Mouse (Mus musculus) left cerebral cortex, postnatal 4 days (tissue): Measurements from ENCODE around the gene Olfm4. TPM values are rescaled to one million over a fixed set of nuclear protein-coding genes. Genes with fewer than 3 reads are reported as not detected.

Source experiments
- DNase-seq: peaks from one replicate; pipeline ENCODE4 v3.0.0-alpha.2; 2022
- intact Hi-C: fragments of 180-260 bp; cut with DNase I; formaldehyde crosslinking; loops from one replicate; pipeline ENCODE4 v1.15.1; 2025
- total RNA-seq, 2 experiments: library from RNA; stranded (reverse); gene quantifications; 2 replicates each; pipeline ENCODE4 v1.2.3; 2021

The Olfm4 gene
- total RNA-seq, 2 experiments from 2014 or later = 1.6 to 3.3 TPM

DNA sequence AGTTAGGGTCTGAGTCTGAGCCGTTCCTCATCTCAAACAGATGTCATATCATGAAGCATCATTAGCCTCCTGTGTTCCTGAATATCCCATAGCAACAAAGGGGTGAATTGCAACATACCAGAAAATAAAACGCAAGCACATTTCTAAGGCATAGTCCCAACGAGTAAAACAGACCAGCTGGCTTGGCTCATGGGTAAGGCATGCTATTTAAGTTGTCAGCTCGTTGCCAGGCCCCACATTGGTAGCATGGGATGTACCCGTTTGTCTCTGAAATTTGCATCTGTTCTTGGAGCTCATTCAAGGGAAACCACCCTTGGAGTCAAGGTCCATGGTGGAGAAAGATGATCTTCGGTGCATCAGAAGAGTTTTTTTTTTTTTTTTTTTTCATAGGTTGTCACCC lies 42.2 kb downstream of the Olfm4 start:
- peak; percentile 27 for DNase-seq
- intact Hi-C loops = no loop called here

DNA sequence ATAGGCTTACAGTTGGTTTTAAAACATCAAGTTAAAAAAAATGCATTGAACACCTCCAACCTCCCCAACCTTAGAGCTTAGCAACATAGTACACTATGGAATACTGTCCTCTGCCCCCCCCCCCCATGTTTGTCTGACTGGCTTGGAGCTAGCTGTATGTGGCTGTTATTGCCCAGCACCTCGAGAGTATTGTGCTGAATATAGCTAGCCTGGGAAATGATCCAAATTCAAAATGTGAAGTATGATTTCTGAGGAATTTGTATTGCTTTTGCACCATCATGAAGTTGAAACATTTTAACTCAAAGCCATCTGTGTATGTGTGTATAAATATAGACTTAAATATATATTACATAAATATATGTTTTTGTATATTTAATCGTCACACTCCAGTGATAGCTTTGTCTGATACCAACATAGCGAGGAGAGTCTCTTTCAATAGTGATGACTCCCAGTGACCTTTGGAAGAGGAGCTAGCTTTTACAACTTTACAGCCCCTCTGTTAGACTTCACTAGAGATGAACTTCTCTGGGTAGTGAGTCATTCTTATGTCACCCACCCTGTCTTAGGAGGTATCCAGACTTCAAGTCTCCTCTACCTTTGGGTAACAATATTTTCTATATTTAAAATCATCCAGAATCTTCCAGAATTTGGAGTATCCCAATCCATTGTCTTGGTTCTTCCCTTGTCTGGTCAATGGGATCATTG lies 45.6 kb downstream of the Olfm4 start:
- DNase-seq = no peak
- intact Hi-C loops = no loop called here

DNA sequence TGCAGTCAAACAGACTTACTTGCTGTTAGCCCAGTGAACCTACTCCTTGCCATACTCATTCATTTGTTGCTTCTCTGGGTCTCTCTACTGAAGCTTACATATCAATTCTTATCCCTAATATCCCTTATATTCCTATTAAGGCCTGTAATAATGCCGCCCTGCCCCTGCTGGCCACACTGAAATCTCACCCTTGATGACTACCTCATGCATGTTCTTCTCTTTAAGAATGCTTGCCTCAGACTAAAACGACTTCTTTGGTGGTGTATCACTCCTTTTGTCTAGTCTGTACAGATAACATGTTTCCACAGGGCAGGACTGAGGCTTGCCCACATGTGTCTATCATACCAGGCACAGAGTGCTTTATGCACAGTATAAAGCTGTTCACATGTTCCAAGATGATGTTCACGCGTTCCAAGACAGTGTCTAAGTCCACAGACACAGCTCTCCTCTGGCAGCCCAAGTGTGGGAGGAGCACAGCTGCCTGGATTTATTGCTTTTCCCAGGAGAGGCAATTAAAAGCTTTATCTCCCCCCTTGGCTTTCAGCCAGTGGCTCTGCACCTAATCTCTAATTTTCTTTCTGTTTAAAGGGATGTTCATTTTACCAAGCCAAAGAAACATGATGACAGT lies 55.9 kb downstream of the Olfm4 start:
- intact Hi-C loops = no loop called here
- no peak for DNase-seq

DNA sequence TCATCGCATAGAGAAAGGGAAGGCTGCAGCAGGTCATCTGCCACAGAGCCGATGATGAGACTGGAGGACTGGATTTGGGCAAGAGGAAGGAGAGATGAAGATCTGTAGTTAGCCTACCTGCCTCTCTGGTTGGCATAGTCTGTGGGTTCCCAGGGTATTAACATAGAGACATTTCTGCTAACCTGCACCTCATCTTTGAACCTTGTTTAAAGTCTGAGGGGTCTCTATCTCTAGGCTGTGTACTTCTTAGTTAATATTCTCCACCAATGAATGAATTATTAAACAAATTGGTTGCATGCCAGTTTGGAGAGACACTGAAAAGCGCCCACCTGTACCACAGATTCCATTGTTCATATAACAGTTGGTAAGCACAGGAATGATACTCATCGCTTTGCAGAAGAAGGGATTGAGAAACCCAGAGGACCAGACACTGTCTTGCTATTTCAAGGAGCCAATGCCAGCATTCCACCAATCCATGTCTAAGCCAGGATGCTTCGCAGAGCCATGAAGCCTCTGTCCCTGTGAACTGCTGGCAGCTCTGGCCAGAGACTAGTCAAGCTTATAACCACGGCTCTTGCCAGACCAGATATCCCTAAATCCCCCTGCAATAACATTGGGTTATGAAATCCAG lies 62.3 kb downstream of the Olfm4 start:
- intact Hi-C loops = no loop called here

DNA sequence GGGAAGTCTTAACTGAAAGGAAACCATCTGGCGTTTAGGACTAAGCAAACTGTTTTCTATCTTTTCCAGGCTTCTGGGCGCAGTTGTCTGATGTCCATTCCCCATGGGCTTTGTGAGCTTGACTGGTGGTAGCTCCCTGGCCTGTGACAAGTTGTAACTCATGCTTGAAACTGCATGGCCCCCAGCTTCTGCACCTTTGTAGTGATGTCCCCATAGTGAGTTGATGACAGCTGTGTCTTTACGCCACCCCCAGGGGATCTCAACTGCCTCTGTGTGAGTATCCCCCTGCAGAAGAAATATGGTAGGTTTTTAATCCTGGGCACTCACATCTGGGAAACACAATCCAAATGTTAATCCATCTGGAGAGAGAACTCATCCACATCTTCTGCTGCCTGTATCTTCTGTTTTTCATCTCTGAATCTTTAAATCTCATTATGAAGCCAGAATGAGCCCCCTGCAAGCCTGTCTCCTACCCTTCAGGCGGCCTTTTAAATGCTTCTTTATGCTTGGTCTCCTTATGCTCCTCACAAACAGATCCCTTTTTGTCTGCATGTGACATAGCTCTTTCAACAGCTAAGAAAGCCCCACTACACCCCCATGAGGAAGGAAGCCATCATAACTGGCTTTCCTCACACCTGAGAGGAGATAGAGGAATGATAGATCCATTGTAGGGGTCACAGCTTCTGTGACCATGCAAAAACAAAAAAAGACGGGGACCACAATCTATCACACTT lies 63.7 kb downstream of the Olfm4 start:
- intact Hi-C loops = no loop called here
- DNase-seq = no peak

More for the DNA sequence above, 62.3 kb downstream of the Olfm4 start:
- DNase-seq = no peak

DNA sequence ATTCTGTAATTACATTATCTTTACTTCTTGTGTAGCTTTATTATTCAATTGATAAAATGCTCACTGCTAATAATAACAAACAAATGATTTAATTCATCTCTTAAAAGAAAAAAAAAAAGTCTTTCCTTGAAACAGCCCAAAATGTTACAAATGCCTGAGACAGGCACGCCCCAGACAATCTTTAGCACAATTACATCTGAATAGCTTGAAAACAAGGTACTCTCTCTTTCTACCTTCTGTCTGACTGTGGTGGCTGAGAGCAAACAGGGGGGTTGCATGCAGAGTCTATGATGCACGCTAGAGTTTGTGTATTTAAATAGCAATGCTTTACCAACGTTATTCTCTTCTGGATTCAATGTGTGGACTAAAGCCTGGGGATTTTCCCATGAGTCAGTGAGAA lies 71.8 kb downstream of the Olfm4 start:
- no peak for DNase-seq
- intact Hi-C loops = no loop called here

DNA sequence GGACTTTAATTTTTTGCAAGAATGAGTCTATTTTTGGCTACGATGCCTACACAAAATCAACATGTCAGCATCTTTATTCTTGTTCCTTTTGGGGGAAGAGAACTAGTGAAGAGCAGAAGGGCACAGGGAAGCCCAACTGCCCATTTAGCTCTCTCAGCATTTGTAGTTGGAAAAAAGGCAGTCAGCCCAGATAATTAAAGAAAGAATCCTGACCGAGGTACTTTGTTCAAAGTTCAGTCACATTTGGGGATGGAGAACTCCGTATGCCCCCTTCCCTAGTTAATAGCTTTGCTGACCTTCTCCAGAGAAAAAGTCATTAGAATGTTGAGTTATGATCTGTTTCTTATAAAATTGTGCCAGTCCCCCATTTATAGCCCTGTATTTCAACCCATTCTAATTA lies 77.8 kb downstream of the Olfm4 start:
- intact Hi-C loops = no loop called here
- no peak for DNase-seq

DNA sequence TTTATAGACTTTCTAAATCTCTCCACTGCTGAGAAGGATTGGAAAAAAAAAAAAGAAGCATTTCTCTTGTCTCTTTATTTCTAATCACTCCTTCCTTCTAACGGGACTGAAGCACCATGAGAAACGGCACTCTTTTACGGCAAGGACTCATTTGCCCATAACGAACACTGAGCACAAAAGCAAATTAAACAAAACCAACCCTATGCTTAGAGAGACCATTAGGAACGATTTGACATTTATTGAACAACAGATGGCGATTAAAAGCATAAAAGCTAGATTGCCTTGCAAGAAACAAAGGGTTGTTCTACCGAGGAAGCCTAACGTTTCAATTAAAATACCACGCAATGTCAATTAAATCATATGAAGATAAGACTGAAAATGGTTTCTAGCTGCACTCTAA lies 79.0 kb downstream of the Olfm4 start:
- DNase-seq = no peak
- intact Hi-C loops = no loop called here

DNA sequence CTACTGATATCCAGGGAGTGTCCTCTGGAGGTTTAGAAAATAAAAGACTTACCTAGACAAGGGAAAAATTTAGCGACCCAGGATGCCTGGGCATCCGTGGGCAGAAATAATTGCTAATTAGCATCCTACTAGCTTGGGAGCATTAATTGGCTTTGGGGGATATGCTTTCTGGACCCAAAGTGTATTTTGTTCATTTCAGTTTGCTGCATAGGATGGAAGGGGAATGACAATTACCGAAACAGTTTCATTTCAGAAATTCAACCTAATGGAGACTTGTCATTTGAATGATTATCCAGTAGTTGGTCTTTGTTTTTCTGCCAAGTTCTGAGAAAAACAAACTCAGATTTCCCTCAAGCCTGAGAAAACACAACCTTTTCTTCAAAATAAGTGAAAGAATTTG lies 86.7 kb downstream of the Olfm4 start:
- no peak for DNase-seq
- intact Hi-C loops = no loop called here

Other genes starting within 250 kb of the Olfm4 start
- 10 to 100 TPM; 77.9 to 83.4 TPM for gene Pcdh8, start 212.8 kb upstream of the Olfm4 start, total RNA-seq